Mouse (Mus musculus): ENCODE results near the gene Iqcn.

Iqcn gene

DNA sequence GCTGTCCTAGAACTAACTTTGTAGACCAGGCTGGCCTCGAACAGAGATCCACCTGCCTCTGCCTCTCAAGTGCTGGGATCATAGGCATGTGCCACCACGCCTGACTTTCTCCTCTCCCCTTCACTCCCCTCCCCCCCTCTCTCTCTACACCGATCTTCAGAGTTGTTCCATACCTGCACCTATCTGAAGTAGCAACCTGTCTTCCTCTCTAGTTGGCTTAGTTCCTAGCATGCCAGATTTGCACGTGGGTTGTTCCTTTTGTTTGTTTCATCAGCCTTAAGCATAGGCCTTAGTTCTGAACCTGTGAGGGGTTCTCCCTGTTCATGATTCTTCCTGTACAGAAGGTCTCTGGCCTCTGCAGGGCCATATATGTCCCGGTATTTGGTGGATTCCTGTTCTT lies 34.4 kb downstream of the Iqcn start:
- DNase-seq (ENCODE audit: low spot score), result no peak

DNA sequence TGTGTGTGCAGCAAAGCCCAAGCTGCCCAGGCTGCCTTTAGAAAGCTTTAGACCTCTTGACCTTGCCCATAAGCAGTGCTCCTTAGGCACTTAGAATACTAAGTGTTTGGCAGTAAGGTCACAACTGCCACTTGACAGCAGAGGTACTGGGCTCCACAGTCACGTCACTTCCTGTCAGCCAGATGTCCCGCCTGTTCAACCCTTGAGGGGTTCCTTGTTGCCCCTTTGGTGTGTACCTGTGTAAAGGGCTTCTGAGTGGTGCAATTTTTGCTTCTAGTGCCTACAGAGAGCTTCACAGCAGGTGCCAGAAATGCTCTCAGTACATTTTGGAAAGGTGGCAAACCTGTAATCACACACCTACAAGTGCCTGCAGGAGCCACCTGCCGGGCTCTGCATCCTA lies 35.0 kb downstream of the Iqcn start:
- DNase-seq (ENCODE audit: low spot score), result no peak

DNA sequence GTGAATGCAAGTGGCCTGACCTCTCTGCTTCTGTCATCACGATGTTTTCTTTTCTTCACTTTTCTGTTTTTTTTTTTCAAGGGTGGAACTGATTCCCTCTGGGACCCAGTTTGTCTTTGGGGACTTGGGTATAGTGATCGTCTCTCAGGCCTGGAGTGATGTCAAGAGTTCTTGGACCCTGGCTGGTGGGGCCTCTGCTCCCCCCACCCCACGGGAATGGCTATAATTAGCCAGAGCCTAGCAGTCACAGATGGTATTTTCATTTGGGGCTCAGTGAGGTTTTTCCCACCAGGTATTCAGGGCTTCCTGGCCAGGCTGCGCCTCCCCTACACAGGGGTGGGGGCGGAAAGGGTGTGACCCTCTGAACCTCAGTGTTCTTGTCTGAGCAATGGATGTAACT lies 38.4 kb downstream of the Iqcn start:
- no peak for DNase-seq (ENCODE audit: low spot score)

DNA sequence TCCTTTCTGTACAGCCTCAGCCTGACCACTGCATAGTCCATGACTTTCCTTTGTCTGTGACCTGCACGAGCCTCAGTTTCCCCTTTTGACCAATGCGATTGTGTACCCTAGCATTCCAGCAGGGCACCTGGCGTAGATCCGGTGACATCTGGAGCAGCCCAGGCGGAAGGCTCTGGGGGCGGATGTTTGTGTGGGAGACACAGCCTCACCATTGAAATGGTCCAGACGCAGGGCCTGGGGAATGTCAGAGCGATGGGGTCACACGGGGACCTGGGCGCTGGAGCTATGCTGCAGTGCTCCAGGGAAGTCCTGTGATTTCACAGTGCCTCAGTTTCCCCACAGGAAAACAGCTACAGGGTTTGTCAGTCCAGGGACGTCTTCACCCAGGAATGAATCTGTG lies 38.9 kb downstream of the Iqcn start:
- DNase-seq (ENCODE audit: low spot score), result no peak

- DNase-seq (ENCODE audit: low spot score), result no peak
Measured at GRCm38 (mm10) chr8:70742981-70743655, 39.9 kb downstream of the Iqcn start.

DNA sequence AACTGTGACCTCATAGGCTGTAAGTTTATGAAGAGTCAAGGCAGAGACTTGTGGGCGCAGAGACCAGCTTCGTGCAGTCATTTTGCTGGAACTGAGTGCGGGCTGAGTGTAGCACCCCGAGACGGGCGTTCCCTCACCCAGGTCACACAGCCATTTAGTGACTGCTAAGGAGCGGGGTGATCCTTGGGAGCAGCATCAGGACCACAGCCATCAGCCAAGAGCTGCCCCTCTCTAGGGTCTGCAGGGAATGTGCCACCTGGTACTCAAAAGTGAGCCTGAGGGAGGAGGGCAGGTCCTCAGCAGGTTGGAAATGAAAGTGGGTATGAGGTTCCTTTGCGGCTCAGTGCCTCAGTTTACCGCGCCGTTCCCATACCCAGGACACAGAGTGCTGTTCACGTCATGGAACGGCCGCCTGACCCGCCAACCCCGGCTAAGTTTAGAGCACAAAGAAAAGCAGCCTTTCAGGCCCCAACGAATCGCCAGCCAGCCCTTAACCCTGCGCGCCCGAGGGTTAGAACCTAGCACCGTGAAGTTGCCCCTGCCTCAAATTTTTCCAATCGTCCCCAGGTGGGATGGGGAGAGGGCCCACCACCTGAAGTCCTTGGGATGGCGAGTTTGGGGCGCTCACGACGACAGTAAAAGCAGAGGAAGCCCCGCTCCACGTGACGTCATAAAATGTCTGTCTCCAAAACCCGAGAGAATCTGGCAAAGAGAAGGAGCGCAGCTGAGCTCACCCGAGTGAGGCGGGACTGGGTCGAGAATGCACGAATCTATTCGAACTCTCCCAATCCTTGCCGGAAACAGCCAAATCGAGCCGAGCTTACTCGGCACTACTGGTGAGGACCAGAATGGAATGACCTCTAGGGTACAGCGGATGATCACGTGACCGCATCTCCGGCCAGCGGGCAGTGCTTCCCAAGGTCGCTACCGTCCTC lies 40.7 kb downstream of the Iqcn start:
- no peak for DNase-seq (ENCODE audit: low spot score)

GRCm38 (mm10) chr8:70744806-70745205 lies 41.5 kb downstream of the Iqcn start:
- DNase-seq (ENCODE audit: low spot score), result no peak

DNA sequence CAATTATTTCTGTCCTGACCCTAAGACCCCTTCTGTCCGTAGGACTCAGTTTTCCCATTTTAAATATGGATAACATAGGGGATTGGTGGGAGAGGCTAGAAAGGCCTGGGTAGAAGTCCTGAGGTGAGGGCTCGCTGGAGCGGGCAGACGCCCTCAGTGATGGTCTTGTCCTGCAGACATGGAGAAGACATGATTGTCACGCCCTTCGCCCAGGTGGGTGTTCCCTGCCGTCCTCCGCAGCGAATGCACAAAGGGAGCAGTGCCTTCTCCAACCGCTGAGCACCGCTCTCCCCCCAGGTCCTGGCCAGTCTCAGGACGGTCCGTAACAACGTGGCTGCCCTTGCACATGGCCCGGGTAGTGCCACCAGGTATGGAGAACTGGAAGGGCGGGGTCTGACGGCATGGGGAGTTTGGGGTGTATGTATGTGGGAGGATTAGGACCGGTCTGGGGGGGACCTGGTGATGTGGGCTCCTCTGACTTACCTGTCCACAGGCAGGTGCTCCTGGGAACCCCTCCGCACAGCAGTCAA lies 42.5 kb downstream of the Iqcn start:
- DNase-seq (ENCODE audit: low spot score), result no peak

DNA sequence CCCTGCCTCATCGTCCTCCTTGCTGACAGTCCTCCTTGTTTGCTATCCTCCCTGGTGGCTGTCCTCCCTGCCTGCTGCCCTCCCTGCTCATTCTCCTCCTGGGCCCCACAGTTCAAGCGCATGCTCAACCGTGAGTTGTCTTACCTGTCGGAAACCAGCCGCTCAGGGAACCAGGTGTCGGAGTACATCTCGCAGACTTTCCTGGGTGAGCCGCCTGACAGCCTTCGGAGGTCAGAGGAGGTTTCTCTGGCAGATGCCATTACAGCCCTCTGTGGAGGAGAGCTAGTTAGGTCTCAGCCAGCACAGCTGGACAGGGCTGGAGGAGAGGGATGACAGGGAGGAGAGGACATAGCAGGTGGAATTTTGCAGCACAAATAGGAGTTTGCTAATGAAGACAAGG lies 43.4 kb downstream of the Iqcn start:
- DNase-seq (ENCODE audit: low spot score), result no peak

DNA sequence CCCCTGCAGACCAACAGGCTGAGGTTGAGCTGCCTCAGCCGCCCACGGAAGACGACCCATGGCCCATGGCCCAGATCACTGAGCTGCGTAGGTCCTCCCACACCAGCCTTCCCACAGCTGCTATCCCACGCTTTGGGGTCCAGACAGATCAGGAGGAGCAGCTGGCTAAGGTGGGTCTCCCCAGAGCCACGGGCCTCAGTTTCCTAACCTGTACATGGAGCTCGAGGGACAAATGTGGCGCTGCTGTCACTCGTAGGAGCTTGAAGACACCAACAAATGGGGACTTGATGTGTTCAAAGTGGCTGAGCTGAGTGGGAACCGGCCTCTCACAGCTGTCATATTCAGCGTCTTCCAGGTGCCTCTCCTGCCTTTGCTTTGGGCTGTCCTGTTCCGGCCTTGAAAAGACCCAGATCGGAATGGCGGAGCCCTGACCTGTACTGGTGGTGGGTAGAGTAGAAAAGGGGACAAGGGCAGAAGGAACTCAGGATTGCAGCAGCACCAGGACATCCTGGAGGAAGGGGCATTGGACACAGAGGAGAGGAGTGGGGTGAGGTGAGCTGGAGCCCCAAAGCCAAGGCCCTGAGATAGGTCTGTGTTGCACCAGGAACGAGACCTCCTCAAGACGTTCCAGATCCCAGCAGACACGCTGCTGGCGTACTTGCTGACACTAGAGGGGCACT lies 44.1 kb downstream of the Iqcn start:
- no peak for DNase-seq (ENCODE audit: low spot score)

- no peak for DNase-seq (ENCODE audit: low spot score)
Measured at GRCm38 (mm10) chr8:70748246-70749096, 45.2 kb downstream of the Iqcn start.

DNA sequence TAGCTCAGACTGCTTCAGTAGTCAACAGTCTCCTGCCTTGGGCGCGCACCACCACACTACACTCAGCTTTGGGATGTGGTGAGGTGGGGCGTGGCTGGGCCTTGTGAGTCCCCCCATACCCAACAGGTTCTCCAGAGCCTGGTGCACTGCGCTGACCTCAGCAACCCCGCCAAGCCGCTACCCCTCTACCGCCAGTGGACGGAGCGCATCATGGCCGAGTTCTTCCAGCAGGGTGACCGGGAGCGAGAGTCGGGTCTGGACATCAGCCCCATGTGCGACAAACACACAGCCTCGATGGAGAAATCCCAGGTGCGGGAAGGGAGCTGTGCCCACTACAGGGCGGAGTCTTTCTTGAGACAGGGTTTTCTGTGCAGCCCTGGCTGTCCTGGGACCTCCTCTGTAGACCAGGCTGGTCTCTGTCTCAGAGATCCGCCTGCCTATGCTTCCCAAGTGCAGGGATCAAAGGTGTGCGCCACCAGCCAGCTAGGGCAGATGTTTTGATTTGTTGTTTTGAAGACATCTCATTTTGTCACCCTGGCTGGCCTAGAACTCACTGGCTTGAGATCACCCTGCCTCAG lies 45.9 kb downstream of the Iqcn start:
- no peak for DNase-seq (ENCODE audit: low spot score)

GRCm38 (mm10) chr8:70750128-70750680 lies 46.9 kb downstream of the Iqcn start:
- DNase-seq (ENCODE audit: low spot score), result no peak

GRCm38 (mm10) chr8:70752000-70752764 lies 48.9 kb downstream of the Iqcn start:
- no peak for DNase-seq (ENCODE audit: low spot score)

DNA sequence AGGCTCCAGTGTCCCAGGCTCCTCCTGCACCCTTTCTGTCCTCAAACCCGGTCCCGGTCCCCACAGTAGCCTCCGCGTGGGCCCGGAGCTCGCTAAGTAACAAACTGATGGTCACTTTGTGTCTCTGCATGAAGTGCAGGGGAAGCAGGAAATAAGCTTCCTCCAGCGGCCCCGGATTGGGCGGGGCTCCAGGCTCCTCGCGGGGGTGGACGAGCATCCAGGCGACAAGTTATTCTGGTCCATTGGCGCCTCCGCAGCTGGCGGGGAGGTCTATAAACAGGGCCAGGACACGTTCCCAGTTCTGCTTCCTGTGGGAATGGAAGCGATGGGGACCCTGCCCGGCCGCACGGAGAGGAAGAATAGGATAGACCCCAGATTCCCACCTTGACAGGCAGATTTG lies 49.9 kb downstream of the Iqcn start:
- DNase-seq (ENCODE audit: low spot score), result peak; percentile 70

GRCm38 (mm10) chr8:70754043-70754870 lies 51.0 kb downstream of the Iqcn start, which contains the start of gene Rab3a:
TSS of gene Rab3a (plus strand) at chr8:70754679.
- peak; percentile 79 for DNase-seq (ENCODE audit: low spot score)

DNA sequence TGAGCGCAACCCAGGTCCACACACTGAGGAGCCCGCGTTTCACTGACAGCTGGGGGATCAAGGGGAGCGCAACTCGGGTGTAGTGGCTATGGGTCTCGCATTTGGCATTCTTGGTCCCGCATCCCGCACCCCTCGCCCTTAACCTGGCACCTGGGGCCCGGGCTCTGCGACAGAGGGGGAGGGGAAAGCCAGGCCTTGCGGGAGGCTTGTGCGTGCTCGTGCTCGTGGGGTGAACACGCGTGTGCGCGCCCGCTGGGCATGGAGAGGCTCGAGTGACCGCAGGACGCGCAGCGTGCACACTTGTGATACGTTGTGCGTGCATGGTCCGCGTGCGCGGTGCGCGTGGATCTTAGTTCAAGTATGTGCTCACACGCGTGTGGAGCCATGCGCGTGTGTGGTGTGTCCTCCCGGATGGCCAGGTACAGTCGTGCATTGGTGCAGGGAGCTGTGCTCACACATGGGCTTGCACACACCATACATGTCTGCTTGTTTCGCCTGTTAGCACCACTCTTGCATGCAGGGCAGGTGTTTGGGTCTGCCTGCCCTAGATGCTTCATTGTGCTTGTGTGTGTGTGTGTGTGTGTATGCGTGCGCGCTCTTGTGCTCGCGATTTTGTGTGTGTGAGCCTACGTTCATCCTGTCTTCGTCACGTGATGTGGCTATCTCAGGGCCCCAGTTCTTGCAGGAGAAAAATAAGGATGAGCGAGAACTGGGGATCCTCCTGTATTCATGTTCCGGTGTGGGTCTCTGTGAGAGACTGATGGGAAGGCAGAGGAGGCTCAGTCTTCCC lies 51.8 kb downstream of the Iqcn start:
- DNase-seq (ENCODE audit: low spot score), result no peak

All from ovary, postnatal 10 days (tissue).